In the genomic region with DNA sequence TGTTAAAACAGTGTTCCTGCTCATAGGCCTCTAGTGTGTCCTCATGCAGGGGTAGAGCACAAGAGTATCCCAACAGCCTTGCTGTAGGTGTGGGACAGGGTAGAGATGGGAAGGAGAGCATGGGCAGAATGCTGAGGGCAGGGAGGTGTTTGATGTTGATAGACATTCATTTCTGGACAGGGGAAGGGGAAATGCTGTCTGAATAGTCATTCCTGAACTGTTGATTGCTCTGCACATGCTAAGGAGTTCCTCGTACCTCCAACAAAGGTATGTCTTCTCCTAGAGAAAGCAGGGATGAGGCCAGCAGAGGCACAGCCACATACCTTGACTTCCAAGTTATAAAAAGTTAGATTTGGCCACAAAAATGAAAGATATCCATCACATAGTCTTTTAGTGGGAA, we compare ENCODE assay signal across 21 mouse cellular contexts.
"Had no signal": no experiment of that assay in that cellular context is flagged by ENCODE, and none has a peak within 500 bp of the region (broad histone marks: within the 10 kb centered on the region; RNA-seq: fewer than 3 reads in every experiment).

No protein-coding gene starts in this region.

- H3K36me3 ChIP-seq: heart, embryonic 10.5 days; heart, embryonic 13.5 days; heart, embryonic 15.5 days; hindbrain, embryonic 13.5 days; hindbrain, embryonic 15.5 days; limb, embryonic 10.5 days; limb, embryonic 12.5 days; liver, embryonic 13.5 days; liver, embryonic 15.5 days had no signal

- H3K27ac ChIP-seq: heart, embryonic 10.5 days; heart, embryonic 13.5 days; heart, embryonic 15.5 days; hindbrain, embryonic 13.5 days; hindbrain, embryonic 15.5 days; hindbrain, postnatal 0 days; limb, embryonic 10.5 days; limb, embryonic 12.5 days; liver, embryonic 13.5 days; liver, embryonic 15.5 days had no signal

- H3K4me3 ChIP-seq: heart, embryonic 10.5 days; heart, embryonic 13.5 days; heart, embryonic 15.5 days; hindbrain, embryonic 13.5 days; hindbrain, embryonic 15.5 days; left cerebral cortex, adult 2 months; limb, embryonic 10.5 days; limb, embryonic 12.5 days; liver, embryonic 13.5 days; liver, embryonic 15.5 days had no signal

- H3K27me3 ChIP-seq: heart, embryonic 13.5 days; heart, embryonic 15.5 days; hindbrain, embryonic 13.5 days; hindbrain, embryonic 15.5 days; limb, embryonic 12.5 days; liver, embryonic 13.5 days; liver, embryonic 15.5 days had no signal

- ATAC-seq: hindbrain, postnatal 0 days; intestine, embryonic 16.5 days; liver, postnatal 0 days had no signal

- H3K9me3 ChIP-seq: heart, embryonic 10.5 days; heart, embryonic 13.5 days; heart, embryonic 15.5 days; hindbrain, embryonic 13.5 days; hindbrain, embryonic 15.5 days; limb, embryonic 10.5 days; limb, embryonic 12.5 days; liver, embryonic 13.5 days; liver, embryonic 15.5 days had no signal

- H3K9ac ChIP-seq: heart, embryonic 13.5 days; heart, embryonic 15.5 days; hindbrain, embryonic 13.5 days; hindbrain, embryonic 15.5 days; limb, embryonic 12.5 days; liver, embryonic 13.5 days; liver, embryonic 15.5 days; liver, postnatal 0 days had no signal

- DNase-seq: gastrocnemius, postnatal 14 days; gastrocnemius, postnatal 36 days; heart, postnatal 36 days; kidney, adult 11 months; kidney, adult 8-10 months; kidney, postnatal 25 days; liver; liver, embryonic 13.5 days; liver, postnatal 0 days had no signal

- H3K4me2 ChIP-seq: heart, embryonic 13.5 days; heart, embryonic 15.5 days; hindbrain, embryonic 13.5 days; hindbrain, embryonic 15.5 days; limb, embryonic 12.5 days; liver, embryonic 11.5 days; liver, embryonic 13.5 days; liver, embryonic 15.5 days had no signal

- H3K4me1 ChIP-seq: limb, embryonic 10.5 days; liver, embryonic 13.5 days; liver, embryonic 15.5 days had no signal
